Comparison of ENCODE assay signal across 8 mouse cellular contexts in genomic region chr10:62725771-62726687, GRCm38 (mm10). TPM values are rescaled to one million over a fixed set of nuclear protein-coding genes. Genes with fewer than 3 reads are reported as not detected.
DNase-seq lines count a peak whose midpoint lies in the region; ATAC-seq and TF ChIP-seq lines count a peak whose summit lies in the region.

TSS of gene Stox1 (minus strand) at chr10:62726128.

- peak; percentile 84 for ATAC-seq in kidney, embryonic 14.5 days (ENCODE audit: low FRiP score, low TSS enrichment)
- ATAC-seq in limb, embryonic 14.5 days (ENCODE audit: low FRiP score, low read depth), result peak; percentile 83
- peak; percentile 91 for ATAC-seq in midbrain, embryonic 15.5 days (replicated peaks)

- H3K4me2 ChIP-seq in kidney, embryonic 14.5 days (replicated peaks; ENCODE audit: low read depth, low read length), result peak within 1 kb of the TSS; percentile 93
- H3K4me2 ChIP-seq in limb, embryonic 14.5 days (replicated peaks; ENCODE audit: low read depth, low read length, severe bottlenecking), result peak within 1 kb of the TSS; percentile 93
- peak within 1 kb of the TSS; percentile 96 for H3K4me2 ChIP-seq in midbrain, embryonic 15.5 days

- H3K27me3 ChIP-seq in embryonic facial prominence, embryonic 10.5 days (replicated peaks; ENCODE audit: low read depth, poor library complexity, severe bottlenecking), result peaks cover 57% of the 10 kb centered on the region
- H3K27me3 ChIP-seq in heart, embryonic 10.5 days (ENCODE audit: insufficient read depth, poor library complexity, severe bottlenecking), result peaks cover 37% of the 10 kb centered on the region
- 0 out of 2 replicates have a peak, but pooled peaks cover 2% of the 10 kb centered on the region for H3K27me3 ChIP-seq in kidney, embryonic 14.5 days (ENCODE audit: control insufficient read depth, insufficient read depth, low read length)
- H3K27me3 ChIP-seq in limb, embryonic 14.5 days (ENCODE audit: control insufficient read depth, insufficient read depth, low read length), result no peaks in the 10 kb centered on the region
- H3K27me3 ChIP-seq in midbrain, embryonic 15.5 days (replicated peaks), result no peaks in the 10 kb centered on the region; the same call in 1 of the 2 replicates

- no peak for TF ChIP-seq POLR2A in limb, embryonic 14.5 days (IDR thresholded peaks at IDR 0.05; ENCODE audit: borderline replicate concordance, extremely low read depth, insufficient read depth, insufficient read length)

- H3K36me3 ChIP-seq in embryonic facial prominence, embryonic 10.5 days (replicated peaks), result no peaks in the 10 kb centered on the region
- H3K36me3 ChIP-seq in heart, embryonic 10.5 days, result no peaks in the 10 kb centered on the region
- no peaks in the 10 kb centered on the region for H3K36me3 ChIP-seq in kidney, embryonic 14.5 days (ENCODE audit: control insufficient read depth, insufficient read depth, low read length)
- H3K36me3 ChIP-seq in limb, embryonic 14.5 days (ENCODE audit: control insufficient read depth, insufficient read depth, low read length), result no peaks in the 10 kb centered on the region
- H3K36me3 ChIP-seq in midbrain, embryonic 15.5 days (replicated peaks), result no peaks in the 10 kb centered on the region

- peak within 1 kb of the TSS; percentile 75 for H3K27ac ChIP-seq in embryonic facial prominence, embryonic 10.5 days (replicated peaks)
- peak within 1 kb of the TSS; percentile 76 for H3K27ac ChIP-seq in heart, embryonic 10.5 days
- no peak within 1 kb of the TSS for H3K27ac ChIP-seq in kidney, embryonic 14.5 days (ENCODE audit: low read depth, low read length)
- H3K27ac ChIP-seq in limb, embryonic 14.5 days (replicated peaks; ENCODE audit: low read depth, low read length), result no peak within 1 kb of the TSS
- H3K27ac ChIP-seq in midbrain, embryonic 15.5 days, result peak within 1 kb of the TSS; percentile 75

- no peaks in the 10 kb centered on the region for H3K9me3 ChIP-seq in embryonic facial prominence, embryonic 10.5 days
- H3K9me3 ChIP-seq in heart, embryonic 10.5 days, result no peaks in the 10 kb centered on the region
- no peaks in the 10 kb centered on the region for H3K9me3 ChIP-seq in kidney, embryonic 14.5 days (ENCODE audit: control insufficient read depth, low read length)
- H3K9me3 ChIP-seq in limb, embryonic 14.5 days (ENCODE audit: control insufficient read depth, low read length), result no peaks in the 10 kb centered on the region
- H3K9me3 ChIP-seq in midbrain, embryonic 15.5 days, result no peaks in the 10 kb centered on the region

- H3K4me3 ChIP-seq in embryonic facial prominence, embryonic 10.5 days, result peak within 1 kb of the TSS; percentile 77
- peak within 1 kb of the TSS; percentile 82 for H3K4me3 ChIP-seq in heart, embryonic 10.5 days
- H3K4me3 ChIP-seq in kidney, embryonic 14.5 days (ENCODE audit: low read length), result peak within 1 kb of the TSS; percentile 83
- H3K4me3 ChIP-seq in limb, embryonic 14.5 days (replicated peaks; ENCODE audit: low read length), result peak within 1 kb of the TSS; percentile 74
- H3K4me3 ChIP-seq in midbrain, embryonic 15.5 days, result peak within 1 kb of the TSS; percentile 91

- peak; percentile 93 for DNase-seq in heart, adult 11 months
- no peak for DNase-seq in heart, adult 8-10 months (ENCODE audit: low spot score)
- peak; percentile 82 for DNase-seq in embryonic facial prominence, embryonic 10.5 days (ENCODE audit: low spot score)
- peak; percentile 79 for DNase-seq in heart, embryonic 10.5 days (ENCODE audit: low spot score)
- peak; percentile 67 for DNase-seq in limb, embryonic 14.5 days (ENCODE audit: low spot score)
- DNase-seq in spleen, postnatal 4 days (ENCODE audit: low spot score in 2 of 2), result peak; percentile 44 to 73

- peak within 1 kb of the TSS; percentile 68 for H3K9ac ChIP-seq in kidney, embryonic 14.5 days (ENCODE audit: low read depth, low read length)
- H3K9ac ChIP-seq in limb, embryonic 14.5 days (ENCODE audit: low read depth, low read length, severe bottlenecking), result peak within 1 kb of the TSS; percentile 64
- H3K9ac ChIP-seq in midbrain, embryonic 15.5 days, result peak within 1 kb of the TSS; percentile 75

- H3K4me1 ChIP-seq in embryonic facial prominence, embryonic 10.5 days, result peaks cover 38% of the 10 kb centered on the region
- H3K4me1 ChIP-seq in heart, embryonic 10.5 days, result peaks cover 12% of the 10 kb centered on the region; the same call in 1 of the 2 replicates
- peaks cover 5% of the 10 kb centered on the region; the same call in 1 of the 2 replicates for H3K4me1 ChIP-seq in kidney, embryonic 14.5 days (ENCODE audit: control insufficient read depth, insufficient read depth, low read length)
- peaks cover 4% of the 10 kb centered on the region for H3K4me1 ChIP-seq in limb, embryonic 14.5 days (ENCODE audit: control insufficient read depth, insufficient read depth, low read length)
- H3K4me1 ChIP-seq in midbrain, embryonic 15.5 days, result peaks cover 6% of the 10 kb centered on the region; the same call in 1 of the 2 replicates

- 1% methylated on average over 85 of the region's 85 CpGs for WGBS in embryonic facial prominence, embryonic 10.5 days
- WGBS in heart, embryonic 10.5 days, result 2% methylated on average over 85 of the region's 85 CpGs
- WGBS in kidney, embryonic 14.5 days, result 1% methylated on average over 60 of the region's 85 CpGs
- WGBS in limb, embryonic 14.5 days, result 7% methylated on average over 25 of the region's 85 CpGs
- WGBS in midbrain, embryonic 15.5 days, result under 1% methylated on average over 78 of the region's 85 CpGs

RNA-seq across cellular contexts. Expression of gene Stox1, which starts in this region (rescaled TPM):
- total RNA-seq in heart, adult 8-10 months (2022), result under 1 TPM; 0.60 to 0.95 (median 0.77) TPM
- 2.5 and 3.1 TPM in 2 replicates for polyA plus RNA-seq in embryonic facial prominence, embryonic 10.5 days (2016; fragmentation: Nextera tagmentation; extraction: Ambion mirVana)
- polyA plus RNA-seq in heart, embryonic 10.5 days (2016; fragmentation: Nextera tagmentation; extraction: Ambion mirVana), result 0.83 and 2.2 TPM in 2 replicates
- polyA plus RNA-seq in kidney, embryonic 14.5 days (2014; fragmentation: Nextera tagmentation; extraction: Ambion mirVana), result 2.7 and 3.1 TPM in 2 replicates
- 0.46 and 0.65 TPM in 2 replicates for polyA plus RNA-seq in limb, embryonic 14.5 days (2012; rRNA removed)
- polyA plus RNA-seq in limb, embryonic 14.5 days (2014; fragmentation: Nextera tagmentation; extraction: Ambion mirVana), result 0.63 and 0.72 TPM in 2 replicates
- 3.3 and 4.2 TPM in 2 replicates for polyA plus RNA-seq in midbrain, embryonic 15.5 days (2015; fragmentation: Nextera tagmentation; extraction: Ambion mirVana)

Comparison
In these comparisons a context has a peak if more than half of its experiments do, and no peak if none do; other contexts are left out.
1. Peak in DNase-seq, ATAC-seq, H3K4me3 ChIP-seq, H3K9ac ChIP-seq and H3K4me2 ChIP-seq in limb, embryonic 14.5 days; RNA of the gene not detected or under 1 TPM.
2. H3K27ac ChIP-seq: peak in embryonic facial prominence, embryonic 10.5 days (single experiment), heart, embryonic 10.5 days (single experiment) and midbrain, embryonic 15.5 days (single experiment); none in kidney, embryonic 14.5 days (single experiment) and limb, embryonic 14.5 days (single experiment).
3. Peak in every context shown above with its lines, with median percentiles within 50 percentile points of each other: H3K4me3 ChIP-seq, ATAC-seq, H3K4me2 ChIP-seq and H3K9ac ChIP-seq.